Mouse (Mus musculus) lung, postnatal 14 days (tissue): Measurements from ENCODE around the gene Spc24.
"Not testable (repeated sequence)": the region's sequence is repeated elsewhere in the genome, so short reads cannot be mapped to it uniquely, and the experiment has no call there.

ENCODE experiments used
- DNase-seq: peaks from one replicate; pipeline ENCODE4 v3.0.0; 2021

Spc24 gene

GRCm38 (mm10) chr9:21781657-21782468, 21.8 kb upstream of the Spc24 start:
- no peak for DNase-seq

DNA sequence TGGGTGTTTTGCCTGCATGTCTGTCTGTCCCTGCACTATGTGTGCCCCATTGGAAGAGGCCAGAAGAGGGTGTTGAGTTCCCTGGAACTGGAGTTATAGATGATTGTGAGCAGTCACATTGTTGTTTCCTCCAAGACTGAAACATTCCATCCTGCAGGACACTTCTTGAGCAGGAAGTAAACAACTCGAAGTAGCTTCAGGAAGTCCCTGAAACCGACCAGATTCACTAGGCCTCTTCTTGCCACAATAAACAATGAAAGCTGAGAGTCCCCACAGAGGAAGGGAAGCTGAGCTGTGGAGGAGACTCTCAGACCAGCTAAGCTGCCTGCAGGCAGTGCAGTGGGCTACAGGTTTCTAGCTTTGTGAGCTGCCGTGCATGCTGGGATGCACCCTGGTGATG, 17.6 kb upstream of the Spc24 start:
- no peak for DNase-seq

GRCm38 (mm10) chr9:21774353-21774752, 14.2 kb upstream of the Spc24 start:
- no peak for DNase-seq

DNA sequence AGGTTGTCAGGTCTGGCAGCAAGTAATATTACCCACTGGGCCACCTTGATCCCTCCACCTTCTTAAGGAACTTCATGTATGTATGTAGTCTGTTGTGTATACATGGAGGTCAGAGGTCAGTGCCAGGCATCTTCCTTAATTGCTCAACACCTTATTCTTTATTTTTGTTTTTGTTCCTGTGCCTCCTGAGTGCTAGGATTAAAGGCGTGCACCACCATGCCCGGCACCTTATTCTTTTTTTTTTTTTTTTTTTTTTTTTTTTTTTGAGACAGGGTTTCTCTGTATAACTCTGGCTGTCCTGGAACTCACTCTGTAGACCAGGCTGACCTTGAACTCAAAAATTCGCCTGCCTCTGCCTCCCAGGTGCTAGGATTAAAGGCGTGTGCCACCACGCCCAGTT, 13.3 kb upstream of the Spc24 start:
- not testable (repeated sequence) for DNase-seq

DNA sequence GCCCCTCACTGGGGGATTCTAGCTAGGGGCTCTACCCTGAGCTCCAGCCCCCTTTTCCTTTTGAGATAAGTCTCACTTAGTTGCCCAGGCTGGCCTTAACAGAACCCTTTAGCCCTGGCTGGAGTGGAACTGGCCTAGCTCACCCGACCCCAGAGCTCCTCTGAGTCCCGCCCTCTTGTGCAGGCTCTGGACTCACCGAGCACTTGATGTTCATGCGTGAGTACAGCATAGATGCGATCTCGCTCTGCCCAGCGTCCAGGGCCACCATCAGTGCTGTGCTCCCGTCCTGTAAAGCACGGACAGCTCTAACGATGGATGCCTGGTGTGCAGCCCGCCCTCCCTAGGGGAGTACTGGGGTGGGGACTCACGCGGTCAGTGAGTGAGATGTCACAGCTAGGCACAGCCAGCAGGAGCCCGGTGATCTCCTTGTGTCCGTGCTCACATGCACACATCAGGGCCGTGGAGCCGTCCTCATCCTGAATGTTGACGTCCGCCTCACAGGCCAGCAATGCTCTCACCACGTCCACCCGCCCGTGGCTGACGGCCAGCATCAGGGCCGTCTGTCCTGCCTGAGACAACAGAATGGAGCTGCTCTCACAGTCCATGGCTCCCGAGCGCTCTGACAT, 9.6 kb upstream of the Spc24 start:
- peak; percentile 53 for DNase-seq

DNA sequence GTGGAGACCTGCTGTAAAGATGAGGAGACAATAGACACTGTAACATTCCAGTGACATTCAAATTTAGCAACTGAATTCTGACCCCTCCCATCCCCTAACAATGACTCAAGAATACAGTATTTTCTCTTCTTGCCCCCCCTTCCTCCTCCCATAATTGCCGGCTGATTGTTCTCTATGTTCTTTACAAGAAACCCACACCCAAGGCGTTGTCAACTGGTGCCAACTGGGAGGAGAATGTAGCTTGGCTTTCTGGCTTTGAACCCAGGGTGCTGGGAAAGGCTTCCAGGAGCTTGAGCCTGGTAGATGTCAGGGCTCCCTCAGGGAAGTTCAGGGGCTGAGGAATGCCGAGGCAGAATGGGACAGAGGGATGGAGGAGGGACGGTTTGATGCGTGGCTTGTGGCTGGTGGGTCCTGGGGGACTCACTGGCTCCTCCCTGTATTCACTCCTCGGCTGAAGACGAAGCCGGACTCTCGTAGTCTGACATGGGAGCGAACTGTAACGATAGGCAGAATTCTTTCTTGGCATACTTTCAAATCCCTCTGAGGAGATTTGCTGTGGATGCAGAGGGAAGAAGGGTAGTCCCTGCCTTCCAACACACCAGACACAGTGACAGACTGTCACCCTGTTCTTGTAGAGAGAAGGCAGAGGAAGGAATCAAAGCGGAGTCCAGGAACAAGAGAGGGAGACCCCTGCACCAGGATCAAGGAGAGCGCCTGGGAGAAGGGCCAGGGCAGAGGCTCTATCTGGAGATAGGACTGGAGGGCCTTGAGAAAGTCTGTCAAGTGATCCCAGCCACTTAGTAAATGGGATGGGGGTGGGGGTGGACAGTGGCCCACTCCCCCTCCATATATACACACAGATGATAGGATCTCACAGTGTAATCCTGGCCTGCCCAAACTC, 8.7 kb upstream of the Spc24 start:
- DNase-seq: no peak

DNA sequence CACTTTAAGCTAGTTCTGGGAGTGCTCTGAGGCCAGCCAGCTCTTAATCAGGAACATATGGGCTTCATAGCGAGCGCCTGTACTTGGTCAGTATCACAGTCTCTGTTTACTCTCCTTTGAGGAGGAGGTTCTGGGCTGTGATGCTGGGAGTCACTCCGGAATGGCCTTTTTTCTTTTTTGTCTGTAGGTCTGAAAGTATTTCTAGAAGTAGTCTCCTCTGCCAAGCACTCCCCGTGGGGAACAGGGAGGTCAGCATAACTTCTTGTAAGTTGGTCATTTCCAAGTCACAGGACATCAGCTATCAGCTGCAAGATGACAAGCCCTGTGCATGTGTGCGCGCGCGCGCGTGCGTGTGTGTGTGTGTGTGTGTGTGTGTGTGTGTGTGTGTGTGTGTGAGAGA, 7.8 kb upstream of the Spc24 start:
- no peak for DNase-seq

DNA sequence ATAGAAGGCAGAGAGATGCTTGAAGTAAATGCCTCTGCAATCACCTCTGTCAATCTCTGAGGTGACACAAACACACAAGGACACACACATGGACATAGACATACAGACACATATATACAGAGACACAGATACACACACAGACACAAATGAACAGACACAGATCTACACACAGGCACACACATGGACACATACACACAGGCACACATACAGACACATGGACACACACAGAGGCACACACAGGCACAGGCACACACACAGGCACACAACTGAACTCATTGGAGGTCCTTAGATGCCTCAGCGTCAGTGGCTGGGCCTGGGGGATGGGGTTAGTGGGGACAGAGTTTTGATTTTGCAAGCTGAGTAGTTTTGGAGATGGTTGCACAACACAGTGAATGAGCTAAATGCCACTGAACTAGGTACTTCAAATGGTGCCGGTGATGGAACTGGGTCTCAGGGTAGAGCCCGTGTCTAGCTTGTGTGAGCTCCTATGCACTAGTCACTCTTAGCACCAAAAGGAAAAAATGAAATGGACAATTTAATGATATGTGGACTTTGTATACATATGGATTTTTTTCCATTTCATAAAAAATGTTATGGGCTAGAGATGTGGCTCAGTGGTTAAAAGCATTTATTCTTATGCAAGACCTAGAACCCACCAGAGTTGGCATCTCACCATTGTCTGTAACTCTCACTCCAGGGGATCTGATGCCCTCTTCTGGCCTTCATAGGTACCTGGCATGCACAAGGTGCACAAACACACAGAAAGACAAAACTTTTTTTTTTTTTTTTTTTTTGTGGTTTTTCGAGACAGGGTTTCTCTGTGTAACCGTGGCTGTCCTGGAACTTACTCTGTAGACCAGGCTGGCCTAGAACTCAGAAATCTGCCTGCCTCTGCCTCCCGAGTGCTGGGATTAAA, 4.2 kb upstream of the Spc24 start:
- peak; percentile 47 for DNase-seq

GRCm38 (mm10) chr9:21762135-21762534, 2.0 kb upstream of the Spc24 start:
- peak; percentile 48 for DNase-seq

- no peak for DNase-seq
Measured at GRCm38 (mm10) chr9:21759718-21760117, 385 bp downstream of the Spc24 start.

DNA sequence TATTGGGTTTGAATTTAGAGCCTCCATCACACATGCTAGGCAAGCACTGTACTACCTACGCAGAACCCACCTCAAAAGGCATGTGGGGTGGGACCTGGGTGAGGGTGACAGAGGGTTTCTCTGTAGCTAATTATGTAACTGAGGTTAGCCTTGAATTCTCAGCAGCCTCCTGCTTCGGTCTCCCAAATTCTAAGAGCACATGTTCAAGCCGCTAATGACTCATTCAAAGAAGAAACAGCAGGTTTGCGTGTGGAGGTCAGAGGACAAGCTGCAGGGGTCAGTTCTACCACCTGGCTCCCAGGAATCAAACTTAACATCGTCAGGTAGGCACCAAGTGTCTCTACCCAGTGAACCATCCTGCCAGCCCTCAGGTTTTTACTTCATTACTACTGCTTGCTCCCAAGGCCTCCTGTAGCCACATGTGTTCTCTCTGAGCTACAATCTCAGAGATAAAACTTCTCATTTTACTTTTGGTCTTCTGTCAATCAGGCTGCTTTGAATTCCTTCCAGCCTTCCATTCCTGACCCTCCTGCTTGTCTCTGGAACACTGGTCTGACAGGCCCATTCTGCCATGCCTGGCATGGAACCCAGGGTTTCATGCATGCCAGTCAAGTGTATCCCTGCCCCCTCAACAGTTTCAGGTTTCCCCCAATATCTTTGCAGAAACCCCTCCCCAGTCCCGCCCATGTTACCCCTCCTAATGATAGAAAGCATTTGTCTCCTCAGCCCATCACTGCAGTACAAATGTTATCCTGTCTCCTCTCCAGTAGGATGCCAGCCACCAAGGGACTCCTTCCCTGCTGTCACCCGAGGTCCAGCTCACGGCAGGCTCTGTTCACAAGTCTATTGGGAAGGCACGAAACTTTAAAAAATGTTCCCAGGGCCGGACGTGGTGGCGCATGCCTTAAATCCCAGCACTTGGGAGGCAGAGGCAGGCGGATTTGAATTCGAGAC, 1.2 kb downstream of the Spc24 start:
- DNase-seq: no peak

DNA sequence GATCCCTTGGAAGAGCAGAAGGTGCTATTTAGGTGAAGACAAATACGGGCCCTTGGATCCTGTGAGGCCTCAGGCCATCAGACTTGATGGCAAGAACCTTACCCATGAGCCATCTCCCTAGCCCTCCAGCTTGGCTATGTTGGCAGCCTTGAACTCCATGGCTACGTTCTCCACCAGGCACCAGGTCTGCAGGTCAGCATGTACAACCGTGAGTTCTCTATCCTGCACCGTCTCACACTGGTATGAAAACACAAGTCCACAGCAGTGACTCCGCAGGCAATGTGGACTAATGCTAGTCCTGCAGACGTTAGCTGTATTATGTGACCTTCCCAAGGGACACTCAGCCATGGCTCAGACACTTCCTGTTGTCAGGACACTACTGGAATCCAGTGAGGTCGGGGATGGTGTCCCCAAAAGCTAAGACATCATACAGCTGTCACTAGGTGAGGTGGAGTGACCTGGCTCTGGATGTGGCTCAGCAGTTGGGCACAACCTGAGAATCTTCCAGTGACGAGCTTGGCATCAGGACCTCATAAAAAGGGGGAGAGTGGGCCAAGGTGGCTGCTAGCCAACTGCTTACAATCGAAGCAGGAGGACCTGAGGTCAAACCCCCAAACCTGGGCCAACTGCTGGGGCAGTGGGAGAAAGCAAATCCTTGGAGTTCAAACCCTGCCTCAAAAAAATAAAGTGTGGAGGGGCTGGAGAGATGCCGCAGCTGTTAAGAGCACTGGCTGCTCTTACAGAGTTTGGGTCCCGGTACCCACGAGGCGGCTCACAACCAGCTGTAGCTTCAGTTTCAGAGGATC, 5.4 kb downstream of the Spc24 start:
- DNase-seq: no peak

DNA sequence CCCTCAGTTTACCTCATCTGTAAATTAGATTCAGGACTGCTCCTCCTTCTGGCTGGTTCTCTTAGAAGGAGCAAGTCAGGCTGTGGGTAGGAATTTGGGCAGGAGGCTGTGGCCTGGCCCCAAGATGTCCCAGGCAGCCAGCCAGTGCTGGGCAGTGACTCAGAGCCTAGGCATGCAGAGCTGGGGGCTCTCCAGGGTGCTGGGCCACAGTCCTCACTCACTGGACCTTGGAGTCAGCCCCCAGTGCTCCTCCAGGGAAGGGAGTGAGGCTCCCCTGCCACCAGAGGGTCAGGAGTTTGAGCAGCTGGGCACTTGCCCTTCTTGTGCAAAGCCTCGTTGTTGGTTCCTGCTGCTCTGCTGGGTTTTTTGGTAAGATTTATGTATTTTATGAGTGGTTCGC, 6.1 kb downstream of the Spc24 start:
- peak; percentile 89 for DNase-seq

GRCm38 (mm10) chr9:21752252-21752792, 7.8 kb downstream of the Spc24 start:
- peak; percentile 54 for DNase-seq

GRCm38 (mm10) chr9:21751347-21751746, 8.8 kb downstream of the Spc24 start:
- peak; percentile 59 for DNase-seq

- DNase-seq: no peak
Measured at GRCm38 (mm10) chr9:21750370-21750769, 9.7 kb downstream of the Spc24 start.

DNA sequence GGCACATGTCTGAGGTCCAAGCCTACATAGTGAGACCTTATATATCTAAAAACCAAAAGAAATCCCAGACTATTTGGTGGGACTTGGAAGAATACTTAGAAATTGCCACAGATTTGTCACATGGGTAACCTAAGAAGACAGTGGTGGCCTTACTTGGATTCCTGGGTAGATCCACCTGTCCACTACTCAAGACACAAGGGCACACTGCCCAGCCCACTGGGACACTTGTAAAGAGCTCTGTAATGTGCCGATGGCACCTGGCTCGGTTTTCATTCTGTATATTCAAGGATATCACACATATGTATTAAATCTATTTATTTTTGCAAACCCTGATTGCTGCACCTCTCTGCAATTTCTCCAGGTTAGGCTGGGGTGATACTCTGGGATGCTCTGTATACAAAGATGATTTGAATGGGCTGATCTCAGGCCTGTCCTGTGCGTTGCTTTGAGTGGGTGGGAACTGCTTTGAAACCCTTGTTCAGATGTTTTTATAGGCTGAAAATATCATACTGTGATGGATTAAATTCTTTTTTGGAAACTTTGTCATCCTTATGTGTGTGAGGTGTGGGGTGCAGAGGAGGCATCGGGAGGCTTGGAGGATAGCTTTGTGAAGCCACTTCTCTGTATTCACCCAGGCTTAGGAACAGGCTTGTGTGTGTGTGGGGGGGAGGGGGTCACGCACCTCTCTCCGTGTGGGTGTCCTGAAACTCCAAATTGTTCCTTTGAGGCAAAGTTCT, 10.6 kb downstream of the Spc24 start:
- no peak for DNase-seq

- no peak for DNase-seq
Measured at GRCm38 (mm10) chr9:21748491-21748890, 11.6 kb downstream of the Spc24 start.

DNA sequence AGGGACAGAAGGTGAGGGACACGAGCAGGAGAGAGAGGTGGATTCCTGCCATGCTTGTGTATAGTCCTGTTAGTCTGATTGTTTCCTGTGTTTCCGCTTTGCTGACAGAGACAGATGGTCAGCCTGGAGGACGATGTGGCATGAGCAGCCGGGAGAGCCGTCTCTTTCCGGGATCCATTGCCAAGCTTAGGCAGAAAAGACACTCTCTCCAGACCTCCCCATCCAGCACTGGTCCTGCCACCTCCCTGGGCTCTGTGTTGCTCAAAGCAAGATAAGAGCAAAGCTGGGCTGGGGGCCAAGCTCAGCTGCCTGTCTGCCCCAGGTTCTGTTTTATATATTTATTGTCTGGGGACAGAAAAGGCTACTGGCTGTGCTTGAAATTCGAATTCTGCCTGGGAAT, 12.1 kb downstream of the Spc24 start:
- peak; percentile 79 for DNase-seq
